Mouse (Mus musculus) small intestine, adult 2 months (tissue): ENCODE measurements around the gene Hoxa13. TPM values are rescaled to one million over a fixed set of nuclear protein-coding genes. Genes with fewer than 3 reads are reported as not detected.

Experiments used
- H3K27ac ChIP-seq: fragments of 200-500 bp; 2 replicates; pipeline ENCODE4 v1.5.1; 2012; ENCODE audit warnings: low read depth, low read length, control low read depth, inconsistent platforms; ENCODE audit not compliant: insufficient read depth
- H3K27me3 ChIP-seq: fragments of 200-500 bp; 2 replicates; pipeline ENCODE4 v1.6.1; 2012; ENCODE audit warnings: mild to moderate bottlenecking, moderate library complexity, low read length, inconsistent platforms; ENCODE audit not compliant: control insufficient read depth, insufficient read depth
- H3K36me3 ChIP-seq: fragments of 200-500 bp; 2 replicates; pipeline ENCODE4 v1.6.1; 2012; ENCODE audit warnings: mild to moderate bottlenecking, low read length, control low read depth, inconsistent platforms; ENCODE audit not compliant: control insufficient read depth, insufficient read depth
- H3K4me1 ChIP-seq: fragments of 200-500 bp; 2 replicates; pipeline ENCODE4 v1.6.1; 2012; ENCODE audit warnings: low read length, inconsistent platforms, mixed read lengths; ENCODE audit not compliant: control insufficient read depth, insufficient read depth, insufficient read length
- H3K4me3 ChIP-seq: fragments of 200-500 bp; 2 replicates; pipeline ENCODE4 v1.5.1; 2012; ENCODE audit warnings: low read depth, mild to moderate bottlenecking, control low read depth, inconsistent platforms, low read length, moderate library complexity
- CTCF ChIP-seq: fragments of 200-500 bp; IDR thresholded peaks from 2 replicates; pipeline ENCODE4 v1.5.1; 2012; ENCODE audit warnings: low read depth, mild to moderate bottlenecking, control low read depth, inconsistent platforms, low read length, moderate library complexity, mixed read lengths; ENCODE audit not compliant: insufficient replicate concordance, insufficient read length; ENCODE audit errors: extremely low read depth
- POLR2A ChIP-seq: fragments of 200-500 bp; IDR thresholded peaks from 2 replicates; pipeline ENCODE4 v1.6.1; 2012; ENCODE audit warnings: low read depth, mild to moderate bottlenecking, control low read depth, inconsistent platforms, low read length, moderate library complexity
- WGBS: fragments of 180-500 bp; shearing (Covaris S2); methylation state at CpG from one replicate; pipeline ENCODE4 v1.1.7; 2018; 5-methylcytosine and 5-hydroxymethylcytosine counted together
- polyA plus RNA-seq: library from polyadenylated mRNA; depleted of rRNA; stranded (reverse); fragments of >200 nt; gene quantifications from 2 replicates; pipeline ENCODE4 v1.2.3, GENCODE M21; 2012

Hoxa13 gene
- polyA plus RNA-seq, 1 experiment: not detected

DNA sequence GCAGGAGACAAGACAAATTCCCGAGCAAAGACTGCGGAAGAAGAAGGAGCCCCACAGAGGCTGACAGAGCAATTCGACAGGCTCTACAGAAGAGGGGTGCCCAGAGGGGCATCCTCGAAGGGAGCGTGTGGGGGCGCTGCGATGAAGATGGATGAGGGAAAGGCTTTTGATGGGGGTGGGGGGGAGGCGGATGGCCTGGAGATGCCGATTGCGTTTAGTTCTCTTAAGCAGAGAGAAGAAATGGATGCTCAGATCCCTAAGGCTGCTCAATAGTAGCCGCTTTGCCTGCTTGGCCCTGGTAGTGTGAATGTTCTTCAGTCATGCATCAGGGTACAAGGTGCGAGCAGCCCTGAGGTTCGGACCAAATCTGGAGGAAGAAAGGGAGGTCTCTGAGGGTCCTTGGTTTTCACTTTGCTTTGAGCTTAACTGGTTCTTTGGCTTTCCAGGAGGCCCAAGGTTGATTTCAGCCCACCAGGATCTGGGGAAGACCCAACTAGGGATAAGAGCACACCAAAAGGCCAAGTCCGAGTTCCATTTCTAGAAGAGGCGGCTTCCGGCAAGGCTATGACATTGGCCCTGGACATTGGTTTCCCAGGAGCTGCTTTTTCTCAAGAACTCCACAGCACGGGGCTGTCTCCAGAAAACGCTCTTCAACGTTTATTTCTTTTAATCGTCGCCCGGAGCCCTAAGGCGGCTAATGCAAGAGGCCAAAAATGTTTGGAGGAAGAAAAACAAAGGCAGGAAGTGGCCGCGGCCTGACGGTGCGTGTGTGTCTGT, 11.9 kb downstream of the Hoxa13 start:
- Histone ChIP-seq H3K27me3 (peaks cover 92% of the 10 kb centered on the region), H3K4me1 (peaks cover 2% of the 10 kb centered on the region; the same call in 1 of the 2 replicates), H3K27ac (no peak overlapping the region), H3K4me3 (no peak overlapping the region), H3K36me3 (no peaks in the 10 kb centered on the region)
- TF ChIP-seq POLR2A (no peak), CTCF (no peak)
- WGBS: 4% methylated on average over 27 of the region's 27 CpGs

DNA sequence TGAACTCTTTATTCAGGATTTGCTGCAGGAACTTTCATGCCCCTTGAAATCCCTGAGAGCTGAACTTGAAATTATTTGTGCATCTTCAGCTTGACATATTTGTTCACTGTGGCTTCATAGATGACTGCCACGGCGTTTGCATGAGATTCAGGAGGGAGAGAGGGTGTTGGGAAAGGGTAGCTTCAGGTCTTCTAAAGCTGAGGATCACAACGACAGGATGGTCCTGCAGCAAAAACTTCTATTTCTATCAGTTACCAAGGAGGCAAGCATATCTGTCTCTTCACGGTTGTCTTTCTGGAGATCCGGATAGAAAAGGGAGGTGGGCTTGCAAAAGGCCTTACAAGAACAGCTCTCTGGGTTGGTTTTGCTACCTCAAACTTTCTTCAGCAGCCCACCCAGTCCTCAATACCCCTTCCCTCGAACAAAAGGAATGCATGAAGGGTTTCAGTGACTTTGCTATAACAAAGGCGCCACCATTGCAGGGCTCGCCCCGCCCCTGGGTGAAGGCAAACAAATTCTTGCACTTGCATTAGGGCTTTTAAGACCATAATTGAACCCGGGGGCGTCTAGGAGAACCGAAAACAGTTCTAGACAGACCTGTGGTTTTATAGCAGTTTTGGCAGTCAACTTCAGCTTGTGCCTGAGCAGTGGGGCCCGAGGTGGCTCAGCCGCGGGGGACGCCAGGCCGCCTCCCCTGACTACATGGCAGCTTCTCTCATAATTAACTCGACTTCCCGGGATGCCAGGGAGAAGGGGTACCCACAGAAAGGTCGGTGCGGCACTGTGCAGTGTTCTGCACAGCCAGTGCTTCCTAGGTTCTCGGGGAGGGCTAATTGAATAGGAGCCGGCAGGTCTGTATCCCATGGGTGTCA, 12.7 kb downstream of the Hoxa13 start:
- TF ChIP-seq CTCF (no peak), POLR2A (no peak)
- Histone ChIP-seq H3K27me3 (peaks cover 92% of the 10 kb centered on the region), H3K36me3 (no peaks in the 10 kb centered on the region), H3K4me3 (no peak overlapping the region), H3K4me1 (no peaks in the 10 kb centered on the region; the same call in 1 of the 2 replicates), H3K27ac (no peak overlapping the region)
- 5% methylated on average over 23 of the region's 23 CpGs for WGBS

DNA sequence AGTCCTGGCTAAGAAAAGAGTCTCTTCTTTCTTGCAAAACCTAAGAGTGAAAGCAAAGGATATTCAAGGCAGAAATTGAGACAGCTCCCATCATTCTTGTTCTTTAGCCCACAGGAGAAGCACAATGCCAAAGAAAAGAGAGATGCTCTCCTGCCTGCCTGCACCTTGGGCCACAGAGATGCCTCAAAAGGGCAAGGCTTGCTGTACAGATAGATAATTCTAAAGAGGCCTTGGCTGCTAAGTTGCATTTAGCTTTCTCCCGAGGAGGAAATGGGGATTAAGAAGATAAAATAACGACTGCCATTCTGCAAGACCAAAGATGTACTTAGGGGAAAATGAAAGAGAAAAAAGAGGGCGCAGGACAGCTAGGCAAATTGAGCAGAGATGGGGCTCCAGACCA, 13.8 kb downstream of the Hoxa13 start:
- TF ChIP-seq POLR2A (no peak), CTCF (no peak)
- 4% methylated on average over 3 of the region's 3 CpGs for WGBS
- H3K27me3 ChIP-seq: peaks cover 90% of the 10 kb centered on the region
- no peak overlapping the region for H3K27ac ChIP-seq
- no peaks in the 10 kb centered on the region for H3K36me3 ChIP-seq
- H3K4me3 ChIP-seq: no peak overlapping the region
- no peaks in the 10 kb centered on the region; the same call in 1 of the 2 replicates for H3K4me1 ChIP-seq

DNA sequence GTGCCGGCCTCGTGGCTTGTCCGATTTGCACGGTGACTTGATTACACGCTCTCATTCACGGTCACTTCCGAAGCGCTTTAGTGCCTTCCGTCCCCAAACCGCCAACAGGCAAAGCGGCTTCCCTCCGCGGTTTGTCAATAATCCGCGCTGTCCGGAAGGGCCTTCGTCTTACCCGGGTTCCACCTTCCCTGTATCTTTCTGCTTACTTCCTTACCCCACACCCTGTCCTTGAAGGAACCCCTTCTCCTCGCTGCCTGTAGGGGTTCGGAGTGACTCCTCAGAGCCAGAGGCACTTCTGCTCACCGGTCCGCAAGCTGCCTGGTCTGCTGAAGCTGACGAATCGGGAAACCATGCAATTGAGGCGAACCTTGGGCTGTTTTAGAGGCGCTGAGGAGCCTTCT, 14.3 kb downstream of the Hoxa13 start:
- H3K27ac ChIP-seq: no peak overlapping the region
- no peak overlapping the region for H3K4me3 ChIP-seq
- H3K27me3 ChIP-seq: peaks cover 90% of the 10 kb centered on the region
- 3% methylated on average over 26 of the region's 26 CpGs for WGBS
- TF ChIP-seq POLR2A (no peak), CTCF (no peak)
- H3K36me3 ChIP-seq: no peaks in the 10 kb centered on the region
- H3K4me1 ChIP-seq: no peaks in the 10 kb centered on the region; the same call in 1 of the 2 replicates

DNA sequence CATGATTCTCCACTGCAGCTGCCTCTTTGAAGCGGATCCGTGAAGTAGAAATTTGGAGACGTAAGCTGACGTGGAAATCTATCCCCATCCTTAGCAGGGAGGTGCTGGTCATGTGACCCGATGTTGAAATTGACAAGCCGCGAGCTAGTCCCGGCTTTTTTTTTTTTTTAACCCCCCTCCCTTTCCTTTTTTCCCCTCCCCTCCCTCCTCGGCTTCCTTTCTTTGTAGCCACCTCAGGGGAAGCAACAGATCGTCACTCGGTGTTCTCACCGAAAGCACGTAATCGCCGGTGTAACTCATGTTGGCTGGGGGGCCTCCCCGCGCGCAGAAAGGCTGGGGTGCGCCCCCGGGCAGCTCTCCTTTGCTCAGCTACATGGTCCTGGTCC, 14.9 kb downstream of the Hoxa13 start, which contains the start of gene Hoxa11:
TSS of gene Hoxa11 (minus strand) at position 54 of the 386 bp plus-strand sequence.
- H3K27ac ChIP-seq: no peak within 1 kb of the TSS
- H3K4me1 ChIP-seq: no peaks in the 10 kb centered on the region; the same call in 1 of the 2 replicates
- WGBS: 4% methylated on average over 20 of the region's 20 CpGs
- peaks cover 93% of the 10 kb centered on the region for H3K27me3 ChIP-seq
- TF ChIP-seq CTCF: no peak
- no peak for TF ChIP-seq POLR2A
- no peaks in the 10 kb centered on the region for H3K36me3 ChIP-seq
- H3K4me3 ChIP-seq: no peak within 1 kb of the TSS

DNA sequence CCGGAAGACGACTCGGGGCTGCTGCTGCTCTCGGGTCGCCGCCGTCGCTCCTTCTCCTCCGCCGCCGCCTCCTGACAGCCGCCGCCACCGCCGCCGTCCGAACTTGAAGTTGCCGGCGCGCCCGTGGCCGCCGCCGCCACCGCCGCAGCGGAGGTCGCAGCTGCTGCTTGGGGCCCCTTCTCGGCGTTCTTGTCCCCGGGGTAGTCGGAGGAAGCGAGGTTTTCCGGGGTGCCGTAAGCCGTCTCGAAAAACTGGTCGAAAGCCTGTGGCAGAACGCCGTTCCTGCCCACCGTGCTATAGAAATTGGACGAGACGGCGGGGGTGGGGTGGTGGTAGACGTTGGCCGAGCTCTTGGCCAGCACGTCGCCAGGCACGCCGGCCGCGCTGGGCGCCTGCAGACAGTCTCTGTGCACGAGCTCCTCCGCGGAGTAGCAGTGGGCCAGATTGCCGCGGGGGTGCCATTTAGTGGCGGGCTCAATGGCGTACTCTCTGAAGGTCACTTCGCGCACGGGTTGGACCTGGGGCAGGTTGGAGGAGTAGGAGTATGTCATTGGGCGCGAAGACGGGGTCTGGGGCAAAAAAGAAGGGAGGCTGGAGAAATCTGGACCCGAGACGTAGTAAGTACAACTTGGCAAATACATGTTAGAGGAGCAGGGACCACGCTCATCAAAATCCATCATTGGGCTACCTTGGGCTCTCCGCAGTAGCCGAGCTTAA, 15.5 kb downstream of the Hoxa13 start:
- Histone ChIP-seq H3K4me1 (no peaks in the 10 kb centered on the region; the same call in 1 of the 2 replicates), H3K27ac (no peak overlapping the region), H3K4me3 (no peak overlapping the region), H3K27me3 (peaks cover 94% of the 10 kb centered on the region), H3K36me3 (no peaks in the 10 kb centered on the region)
- TF ChIP-seq CTCF: no peak
- no peak for TF ChIP-seq POLR2A
- WGBS: 4% methylated on average over 71 of the region's 71 CpGs
